Mouse (Mus musculus): ENCODE results near the gene Glmp.
"Not testable (repeated sequence)": the region's sequence is repeated elsewhere in the genome, so short reads cannot be mapped to it uniquely, and the experiment has no call there.

The Glmp gene

GRCm38 (mm10) chr3:88324951-88325405 is at the start of gene Glmp:
Gene Glmp, plus strand, starts transcription at chr3:88325023.
- peak in 1 of 2 experiments; percentile 40 for DNase-seq (ENCODE audit: low spot score in 2 of 2)

DNA sequence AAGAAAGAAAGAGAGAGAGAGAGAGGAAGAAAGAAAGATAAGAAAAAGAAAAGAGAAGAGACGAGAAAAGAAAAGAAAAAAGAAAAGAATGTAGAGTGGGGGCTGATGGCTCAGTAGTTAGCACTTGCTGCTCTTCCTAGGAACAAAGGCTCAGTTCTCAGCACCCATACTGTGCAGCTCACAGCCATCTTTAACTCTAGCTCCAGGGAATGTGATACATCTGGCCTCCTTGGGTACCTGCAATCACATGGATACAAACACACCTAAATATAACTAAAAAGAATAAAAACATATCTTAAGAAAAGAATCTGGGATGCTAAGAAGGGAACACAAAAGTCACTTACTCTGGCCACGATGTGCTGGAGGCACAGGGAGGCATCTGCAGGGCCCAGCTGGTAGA is 48.7 kb upstream of the Glmp start:
- DNase-seq (ENCODE audit: low spot score in 2 of 2) = no peak

DNA sequence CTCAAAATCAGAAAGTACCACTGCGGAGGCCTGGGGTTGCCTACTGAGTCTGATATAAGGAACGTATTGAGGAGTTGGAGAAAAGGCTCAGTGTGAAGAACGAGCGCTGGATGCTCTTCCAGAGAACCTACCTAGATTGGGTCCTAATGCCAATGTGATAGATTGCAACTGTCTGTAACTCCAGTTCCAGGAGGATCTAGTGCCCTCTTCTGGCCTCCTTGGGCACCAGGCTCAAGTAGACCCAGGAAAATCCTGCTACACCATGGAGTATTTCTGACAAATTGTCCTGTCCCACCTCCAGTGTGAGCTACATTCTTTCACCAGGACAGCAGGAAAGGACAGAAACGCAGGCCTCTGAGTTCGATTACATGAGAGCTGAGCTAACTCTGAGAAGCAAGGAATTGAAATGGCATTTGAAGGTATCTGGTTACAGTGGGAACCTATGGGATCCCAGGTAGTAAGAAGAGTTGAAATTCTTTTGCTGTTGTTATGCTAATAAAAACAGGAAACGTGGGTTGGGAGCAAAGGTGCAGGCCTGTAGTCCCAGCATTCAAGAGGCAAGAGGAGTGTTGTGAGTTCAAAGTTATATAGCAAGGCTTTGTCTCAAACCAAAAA is 48.2 kb upstream of the Glmp start:
- no peak for DNase-seq (ENCODE audit: low spot score in 2 of 2)

GRCm38 (mm10) chr3:88280035-88280434 is 44.8 kb upstream of the Glmp start:
- DNase-seq (ENCODE audit: low spot score in 2 of 2) = no peak

GRCm38 (mm10) chr3:88281141-88281916 is 43.5 kb upstream of the Glmp start:
- DNase-seq (ENCODE audit: low spot score in 2 of 2) = not testable (repeated sequence)

DNA sequence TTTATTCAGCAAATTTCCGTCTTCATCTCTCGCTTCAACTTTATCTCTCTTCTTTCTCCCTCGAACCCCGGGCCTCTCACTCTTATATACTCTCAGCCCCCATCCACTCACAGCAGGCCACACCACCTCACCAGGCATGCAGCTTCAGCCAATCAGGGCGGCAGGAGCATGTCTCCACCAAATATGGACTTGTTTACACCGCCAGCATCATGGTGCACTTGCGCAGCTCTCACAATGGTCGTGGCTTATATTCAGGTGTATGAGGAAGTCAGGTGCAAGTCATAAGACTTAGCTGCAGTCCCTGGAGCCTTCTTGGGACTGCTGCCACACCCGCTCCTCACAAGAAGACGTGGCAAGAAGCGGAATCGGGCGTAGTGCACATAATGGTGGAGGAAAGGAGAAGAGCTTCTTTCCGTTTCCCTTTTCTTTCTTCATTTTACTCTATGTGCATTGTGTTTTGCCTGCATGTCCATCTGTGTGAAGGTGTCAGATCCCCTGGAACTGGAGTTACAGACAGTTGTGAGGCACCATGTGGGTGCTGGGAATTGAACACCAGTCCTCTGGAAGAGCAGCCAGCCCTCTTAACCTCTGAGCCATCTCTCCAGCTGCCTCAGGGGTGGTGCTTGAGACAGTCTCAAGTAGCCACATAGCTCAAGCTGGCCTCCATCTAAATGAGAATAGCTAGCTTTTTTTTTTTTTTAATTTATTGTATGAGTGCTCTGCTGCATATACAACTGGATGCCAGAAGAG is 39.8 kb upstream of the Glmp start:
- not testable (repeated sequence) for DNase-seq (ENCODE audit: low spot score in 2 of 2)

DNA sequence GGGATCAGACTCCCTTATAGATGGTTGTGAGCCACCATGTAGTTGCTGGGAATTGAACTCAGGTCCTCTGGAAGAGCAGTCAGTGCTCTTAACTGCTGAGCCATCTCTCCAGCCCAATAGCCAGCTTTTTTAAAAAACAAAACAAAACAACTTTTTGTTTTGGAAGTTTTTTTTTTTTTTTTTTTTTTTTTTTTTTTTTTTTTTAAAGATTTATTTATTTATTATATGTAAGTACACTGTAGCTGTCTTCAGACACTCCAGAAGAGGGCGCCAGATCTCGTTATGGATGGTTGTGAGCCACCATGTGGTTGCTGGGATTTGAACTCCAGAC is 39.3 kb upstream of the Glmp start:
- DNase-seq (ENCODE audit: low spot score in 2 of 2) = not testable (repeated sequence)

DNA sequence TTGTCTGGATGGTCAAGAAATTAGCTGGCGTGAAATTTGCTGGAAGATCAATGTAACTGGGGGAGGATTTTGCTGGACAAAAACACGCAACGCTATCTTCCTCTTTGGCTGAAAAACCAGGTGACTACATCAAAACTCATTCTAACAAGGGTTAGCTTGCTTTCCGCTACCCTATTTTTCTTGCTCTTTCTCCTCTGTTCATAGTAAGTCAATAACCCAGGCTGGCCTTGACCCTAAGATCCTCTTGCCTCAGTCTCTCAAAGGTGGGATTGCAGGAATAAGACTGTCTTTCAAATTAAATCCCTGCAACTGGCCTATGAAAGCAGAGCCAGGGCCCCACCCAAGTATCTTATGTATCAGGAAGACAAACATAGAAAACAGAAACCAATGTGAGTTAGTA is 37.7 kb upstream of the Glmp start, which contains the start of gene Gm38392:
Gene Gm38392 (minus strand): TSS at position 101 of the 400 bp plus-strand sequence.
- no peak for DNase-seq (ENCODE audit: low spot score in 2 of 2)

DNA sequence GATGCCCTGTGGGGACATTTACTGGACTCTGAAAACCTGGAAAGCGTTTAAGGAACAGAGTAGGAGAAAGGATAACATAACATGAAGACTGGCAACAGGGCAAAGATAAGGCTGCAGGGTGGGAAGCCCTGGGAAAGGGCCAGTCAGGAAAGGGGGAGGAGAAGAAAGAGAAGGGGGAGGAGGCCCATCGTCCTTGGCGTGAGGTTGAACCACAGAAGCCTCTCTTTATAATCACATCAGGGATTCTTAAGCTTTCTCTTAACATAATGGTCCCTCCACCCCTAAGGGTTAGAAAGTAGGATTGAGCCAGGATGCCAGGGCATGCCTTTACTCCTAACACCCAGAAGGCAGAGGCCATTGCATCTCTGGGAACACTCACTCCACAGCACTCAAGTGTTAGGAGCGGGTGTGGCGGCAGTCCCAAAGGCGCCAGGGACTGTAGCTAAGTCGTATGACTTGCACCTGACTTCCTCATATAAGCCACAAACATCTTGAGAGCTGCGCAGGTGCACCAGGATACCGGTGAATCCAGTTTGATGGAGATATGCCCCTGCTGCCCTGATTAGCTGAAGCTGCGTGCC is 36.6 kb upstream of the Glmp start:
- not testable (repeated sequence) for DNase-seq (ENCODE audit: low spot score in 2 of 2)

DNA sequence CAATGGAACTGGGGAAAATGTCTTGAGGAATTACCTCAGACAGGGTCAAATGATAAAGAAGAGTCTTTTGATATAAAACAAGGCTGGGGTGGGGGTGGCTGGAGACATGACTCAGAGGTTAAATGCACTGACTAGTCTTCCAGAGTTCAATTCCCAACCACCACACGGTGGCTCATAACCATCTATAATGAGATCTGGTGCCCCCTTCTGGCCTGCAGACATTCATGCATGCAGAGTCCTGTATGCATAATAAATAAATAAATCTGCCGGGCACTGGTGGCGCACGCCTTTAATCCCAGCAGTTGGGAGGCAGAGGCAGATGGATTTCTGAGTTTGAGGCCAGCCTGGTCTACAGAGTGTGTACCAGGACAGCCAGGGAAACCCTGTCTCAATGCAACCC is 32.9 kb upstream of the Glmp start:
- DNase-seq (ENCODE audit: low spot score in 2 of 2) = no peak

DNA sequence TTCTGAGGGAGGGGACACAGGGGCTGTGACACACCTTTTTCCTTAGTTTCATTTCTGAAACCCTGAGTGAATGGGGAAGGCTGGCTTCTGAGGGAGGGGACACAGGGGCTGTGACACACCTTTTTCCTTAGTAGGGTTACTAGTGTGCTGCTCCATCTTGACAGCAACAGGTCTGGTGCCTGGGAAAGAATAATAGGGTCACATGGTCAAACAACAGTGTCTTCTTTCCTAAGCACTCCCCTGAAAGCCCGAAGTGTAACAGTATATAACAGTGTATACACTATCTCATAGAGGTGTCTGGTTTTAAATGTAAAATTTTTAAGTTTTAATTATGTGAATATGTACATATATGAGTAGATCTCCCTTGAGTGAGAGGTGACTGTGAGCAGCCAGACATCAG is 29.6 kb upstream of the Glmp start:
- DNase-seq (ENCODE audit: low spot score in 2 of 2) = not testable (repeated sequence)

- no peak for DNase-seq (ENCODE audit: low spot score in 2 of 2)
Measured at GRCm38 (mm10) chr3:88296110-88296560, 28.7 kb upstream of the Glmp start.

- DNase-seq (ENCODE audit: low spot score in 2 of 2) = peak; percentile 94 to 95
Measured at GRCm38 (mm10) chr3:88296561-88297318, 28.1 kb upstream of the Glmp start, which contains the start of the genes Tsacc and Cct3. Gene Tsacc, minus strand, starts transcription at chr3:88296999. Gene Cct3, plus strand, starts transcription at chr3:88297116.

DNA sequence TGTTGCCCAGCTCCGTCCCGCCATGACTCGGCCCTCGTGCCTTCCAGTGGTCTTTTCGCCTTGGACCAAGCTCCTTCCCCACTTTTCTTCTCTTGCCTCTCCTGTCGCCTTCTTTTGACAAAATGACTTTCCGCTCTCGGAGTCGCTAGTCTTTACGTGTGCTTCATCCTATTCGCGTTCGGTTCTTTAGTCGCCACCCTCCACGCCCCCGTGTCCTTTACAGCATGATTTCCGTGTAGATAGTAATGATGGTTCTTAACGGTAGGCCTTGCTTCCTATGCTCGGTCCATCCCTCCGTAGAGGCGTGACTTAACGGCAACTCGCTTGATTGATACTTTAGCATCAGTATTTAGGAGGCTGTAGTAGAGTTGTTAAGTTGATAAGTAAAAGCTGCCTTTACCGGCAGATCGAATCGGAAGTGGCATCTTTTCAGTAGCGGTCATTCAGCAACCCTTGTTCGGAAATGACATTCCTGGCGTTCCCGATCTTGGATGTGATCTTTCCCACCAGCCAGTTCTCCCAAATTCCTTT is 27.4 kb upstream of the Glmp start:
- no peak for DNase-seq (ENCODE audit: low spot score in 2 of 2)

DNA sequence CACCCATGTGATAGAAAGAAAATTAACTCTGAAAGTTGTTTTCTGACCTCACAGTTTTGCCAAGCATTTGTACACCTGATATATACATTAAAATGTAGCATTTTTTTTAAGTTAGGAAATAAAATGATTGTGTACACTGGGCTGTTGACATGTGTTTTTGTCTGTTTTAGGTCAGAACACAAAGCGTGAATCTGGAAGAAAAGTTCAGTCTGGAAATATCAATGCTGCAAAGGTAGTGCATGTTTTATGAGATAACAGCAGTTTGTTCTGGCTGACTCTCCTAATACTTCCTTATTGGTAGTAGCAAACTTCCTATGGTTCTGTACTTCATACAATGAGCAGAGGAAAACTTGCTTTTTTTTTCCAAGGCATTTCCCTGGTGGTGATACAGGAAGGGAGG is 25.7 kb upstream of the Glmp start:
- no peak for DNase-seq (ENCODE audit: low spot score in 2 of 2)

DNA sequence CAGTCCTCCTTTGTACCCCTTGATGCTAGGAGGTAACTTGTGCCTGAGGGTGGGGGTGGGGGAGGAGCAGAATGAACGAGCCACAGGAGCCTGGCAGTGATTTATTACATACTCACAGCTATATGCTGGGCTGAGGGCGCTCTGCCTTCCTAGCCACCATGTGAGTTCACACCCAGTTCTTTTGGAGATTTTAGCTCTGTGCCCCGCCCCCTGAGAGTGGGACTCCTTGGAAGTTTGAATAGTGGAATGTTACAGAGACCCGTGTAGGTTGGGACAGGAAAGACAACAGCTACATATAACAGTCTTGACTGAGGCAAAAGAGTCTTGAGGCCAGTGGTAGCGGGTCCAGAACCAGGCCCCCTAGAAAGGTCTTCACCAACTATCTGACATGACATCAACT is 4.1 kb downstream of the Glmp start:
- DNase-seq (ENCODE audit: low spot score in 2 of 2) = no peak

GRCm38 (mm10) chr3:88331282-88331681 is 6.5 kb downstream of the Glmp start:
- no peak for DNase-seq (ENCODE audit: low spot score in 2 of 2)

DNA sequence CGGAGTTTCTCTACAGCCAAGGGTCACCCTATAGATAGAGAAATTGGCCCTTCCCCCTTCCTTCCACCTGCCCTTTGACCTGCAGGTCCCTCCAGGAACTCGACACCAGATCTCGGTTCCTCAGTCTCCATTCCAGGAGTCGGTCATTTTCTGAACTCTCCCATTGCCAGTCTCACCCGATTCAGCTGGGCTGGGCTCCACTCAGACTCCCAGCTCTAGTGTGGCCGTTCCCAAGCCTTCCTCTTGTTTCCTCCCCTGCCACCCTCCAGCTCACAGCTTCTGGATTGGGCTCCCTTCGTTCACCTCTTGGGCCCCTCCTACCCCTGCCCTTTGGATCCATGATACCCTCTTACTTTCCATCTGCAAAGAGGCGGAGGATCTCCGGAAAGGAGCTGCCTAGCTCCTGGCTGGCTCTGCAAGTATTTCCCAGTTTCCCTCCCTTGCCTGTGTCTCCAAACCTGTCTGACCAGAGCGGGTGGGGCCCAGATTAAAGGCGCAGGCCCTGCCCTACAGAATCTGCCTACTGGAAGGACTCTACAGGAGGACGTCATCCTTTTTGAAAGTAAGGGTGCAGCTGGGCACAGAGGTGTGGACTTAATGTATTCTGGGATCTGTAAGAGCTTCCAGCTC is 9.3 kb downstream of the Glmp start:
- no peak for DNase-seq (ENCODE audit: low spot score in 2 of 2)

- no peak for DNase-seq (ENCODE audit: low spot score in 2 of 2)
Measured at GRCm38 (mm10) chr3:88334902-88335435, 10.1 kb downstream of the Glmp start.

- DNase-seq (ENCODE audit: low spot score in 2 of 2) = no peak
Measured at GRCm38 (mm10) chr3:88335436-88336053, 10.7 kb downstream of the Glmp start.
